Mouse (Mus musculus): ENCODE measurements around the gene Olfr1440. TPM values are rescaled to one million over a fixed set of nuclear protein-coding genes. Genes with fewer than 3 reads are reported as not detected.

Gene Olfr1440
- polyA plus RNA-seq, 1 experiment from 2014 or later: not detected

DNA sequence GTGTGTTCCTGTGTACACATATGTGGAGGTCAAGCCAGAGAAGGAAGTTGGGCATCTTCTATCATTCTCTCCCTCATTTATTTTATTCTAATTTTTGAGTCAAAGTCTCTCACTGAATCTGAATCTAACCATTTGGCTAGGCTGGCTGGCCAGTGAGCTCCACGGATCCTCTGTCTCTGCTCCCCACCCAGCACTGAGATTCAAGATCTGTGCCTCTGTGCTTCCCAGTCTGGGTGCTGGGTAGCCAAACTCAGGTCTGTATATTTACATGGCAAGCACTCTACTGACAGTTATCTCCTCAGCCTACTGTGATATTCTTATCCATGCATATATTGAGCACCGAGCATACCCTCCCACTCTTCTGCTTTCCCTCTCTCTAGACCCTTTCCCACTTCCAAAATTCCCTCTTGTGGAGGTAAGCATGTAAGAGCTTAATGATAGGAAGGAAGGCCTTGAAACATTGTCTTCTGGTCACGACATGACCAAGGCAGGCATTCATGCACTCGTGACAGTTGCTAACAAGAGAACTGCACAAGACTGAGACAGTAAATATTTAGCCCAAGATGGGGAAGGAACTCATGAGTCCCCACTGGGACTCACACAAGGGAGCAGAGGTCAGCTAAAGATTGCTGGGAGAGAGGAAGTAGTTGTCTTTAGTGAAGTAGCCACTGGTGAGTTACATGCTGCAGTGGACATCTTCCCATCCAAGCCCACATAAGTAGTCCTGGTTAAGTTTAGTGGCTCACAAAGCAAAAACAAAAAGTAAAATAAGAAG, 48.9 kb downstream of the Olfr1440 start:
- no peak overlapping the region for H3K9ac ChIP-seq
- 83% methylated on average over 4 of the region's 4 CpGs for WGBS
- no peaks in the 10 kb centered on the region for H3K36me3 ChIP-seq (ENCODE audit: poor library complexity, severe bottlenecking)
- no peaks in the 10 kb centered on the region for H3K27me3 ChIP-seq
- no peaks in the 10 kb centered on the region for H3K9me3 ChIP-seq (replicated peaks)
- no peaks in the 10 kb centered on the region for H3K4me1 ChIP-seq
- H3K4me3 ChIP-seq: no peak overlapping the region
- ATAC-seq: no peak
- H3K4me2 ChIP-seq: no peak overlapping the region
- no peak overlapping the region for H3K27ac ChIP-seq

DNA sequence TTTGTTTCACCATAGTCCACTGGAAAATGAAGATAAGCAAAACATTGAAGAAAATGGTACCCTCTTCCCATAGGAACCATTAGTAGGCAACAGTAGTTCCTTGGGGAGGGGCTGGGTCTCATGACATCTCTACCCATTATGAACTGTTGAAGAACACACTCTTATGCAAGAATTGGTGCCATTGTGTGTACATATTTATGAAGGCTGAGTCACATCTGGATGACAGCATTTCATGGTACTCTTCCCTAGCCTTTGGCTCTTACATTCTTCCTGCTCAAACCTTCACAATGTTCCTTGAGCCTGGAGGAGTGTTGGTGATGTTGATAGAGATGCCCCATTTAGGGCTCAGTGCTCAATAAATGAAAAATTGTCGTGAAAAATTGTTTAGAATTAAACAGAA, 52.5 kb downstream of the Olfr1440 start:
- Histone ChIP-seq H3K4me2 (no peak overlapping the region), H3K9me3 (replicated peaks) (no peaks in the 10 kb centered on the region), H3K27me3 (no peaks in the 10 kb centered on the region), H3K9ac (no peak overlapping the region), H3K4me3 (no peak overlapping the region), H3K36me3 (ENCODE audit: poor library complexity, severe bottlenecking) (no peaks in the 10 kb centered on the region), H3K27ac (no peak overlapping the region), H3K4me1 (no peaks in the 10 kb centered on the region)
- WGBS: 51% methylated on average over 1 of the region's 1 CpGs
- no peak for ATAC-seq

DNA sequence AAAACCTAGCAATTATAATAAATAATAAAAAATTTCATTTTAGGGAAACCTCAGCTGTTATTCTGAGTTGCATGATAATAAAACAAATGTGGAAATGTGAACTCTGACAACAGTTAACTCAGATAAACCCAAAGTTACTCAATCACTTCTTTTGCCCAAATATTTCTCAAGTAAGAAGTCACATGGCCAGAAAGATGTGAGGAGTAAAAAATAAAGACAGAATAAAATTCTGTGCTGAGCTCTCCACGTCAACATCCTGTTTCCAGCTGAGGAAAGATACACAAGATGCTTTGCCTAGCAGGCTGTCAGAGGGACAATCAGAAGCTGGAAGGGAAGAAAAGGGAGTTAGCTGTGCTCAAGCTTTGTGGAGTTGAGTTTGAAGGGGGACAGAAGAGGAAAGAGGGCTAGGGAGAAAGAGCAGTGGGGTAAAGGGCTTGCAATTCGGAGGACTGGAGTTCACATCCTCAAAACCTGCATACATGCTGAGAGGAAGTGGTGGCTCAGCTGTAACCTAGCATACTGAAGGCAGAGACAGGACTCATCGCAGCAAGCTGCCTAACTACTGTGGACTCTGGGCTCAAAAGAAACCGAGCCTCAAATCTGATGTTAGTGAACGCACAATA, 53.1 kb downstream of the Olfr1440 start:
- 72% methylated on average over 5 of the region's 5 CpGs for WGBS
- H3K36me3 ChIP-seq (ENCODE audit: poor library complexity, severe bottlenecking): no peaks in the 10 kb centered on the region
- H3K9ac ChIP-seq: no peak overlapping the region
- H3K4me1 ChIP-seq: no peaks in the 10 kb centered on the region
- no peak overlapping the region for H3K4me3 ChIP-seq
- no peaks in the 10 kb centered on the region for H3K27me3 ChIP-seq
- ATAC-seq: no peak
- no peak overlapping the region for H3K4me2 ChIP-seq
- H3K9me3 ChIP-seq (replicated peaks): no peaks in the 10 kb centered on the region
- H3K27ac ChIP-seq: no peak overlapping the region

- ATAC-seq: no peak
- Histone ChIP-seq H3K27me3 (no peaks in the 10 kb centered on the region), H3K36me3 (ENCODE audit: poor library complexity, severe bottlenecking) (no peaks in the 10 kb centered on the region), H3K4me1 (no peaks in the 10 kb centered on the region), H3K4me3 (no peak overlapping the region), H3K9ac (no peak overlapping the region), H3K9me3 (replicated peaks) (no peaks in the 10 kb centered on the region), H3K27ac (no peak overlapping the region), H3K4me2 (no peak overlapping the region)
- WGBS: 85% methylated on average over 4 of the region's 4 CpGs
Measured at GRCm38 (mm10) chr19:12442560-12442959, 55.5 kb downstream of the Olfr1440 start.

- ATAC-seq: no peak
- H3K27me3 ChIP-seq: no peaks in the 10 kb centered on the region
- no peak overlapping the region for H3K9ac ChIP-seq
- H3K4me3 ChIP-seq: no peak overlapping the region
- H3K4me2 ChIP-seq: no peak overlapping the region
- H3K36me3 ChIP-seq (ENCODE audit: poor library complexity, severe bottlenecking): no peaks in the 10 kb centered on the region
- H3K4me1 ChIP-seq: no peaks in the 10 kb centered on the region
- WGBS: 84% methylated on average over 3 of the region's 3 CpGs
- no peaks in the 10 kb centered on the region for H3K9me3 ChIP-seq (replicated peaks)
- H3K27ac ChIP-seq: no peak overlapping the region
Measured at GRCm38 (mm10) chr19:12445014-12445413, 57.9 kb downstream of the Olfr1440 start.

Other genes with a start within 250 kb of the Olfr1440 start
- not detected in 2 replicates for gene Olfr1555-ps1, start 217.2 kb upstream of the Olfr1440 start, polyA plus RNA-seq (2015; fragmentation: Nextera tagmentation; extraction: Ambion mirVana)
- not detected in 2 replicates for gene Olfr1431, start 186.6 kb upstream of the Olfr1440 start, polyA plus RNA-seq (2015; fragmentation: Nextera tagmentation; extraction: Ambion mirVana)
- not detected in 2 replicates for gene Olfr1432, start 154.7 kb upstream of the Olfr1440 start, polyA plus RNA-seq (2015; fragmentation: Nextera tagmentation; extraction: Ambion mirVana)
- not detected in 2 replicates for gene Olfr262, start 145.6 kb upstream of the Olfr1440 start, polyA plus RNA-seq (2015; fragmentation: Nextera tagmentation; extraction: Ambion mirVana)
- not detected in 2 replicates for gene Olfr235, start 126.2 kb upstream of the Olfr1440 start, polyA plus RNA-seq (2015; fragmentation: Nextera tagmentation; extraction: Ambion mirVana)
- gene Olfr1434, start 107.4 kb upstream of the Olfr1440 start, polyA plus RNA-seq (2015; fragmentation: Nextera tagmentation; extraction: Ambion mirVana): not detected in 2 replicates
- not detected in 2 replicates for gene Olfr1436, start 88.1 kb upstream of the Olfr1440 start, polyA plus RNA-seq (2015; fragmentation: Nextera tagmentation; extraction: Ambion mirVana)
- not detected in 2 replicates for gene Olfr1437, start 62.2 kb upstream of the Olfr1440 start, polyA plus RNA-seq (2015; fragmentation: Nextera tagmentation; extraction: Ambion mirVana)
- not detected in 2 replicates for gene Olfr1438-ps1, start 51.4 kb upstream of the Olfr1440 start, polyA plus RNA-seq (2015; fragmentation: Nextera tagmentation; extraction: Ambion mirVana)
- gene Olfr1441, start 30.2 kb downstream of the Olfr1440 start, polyA plus RNA-seq (2015; fragmentation: Nextera tagmentation; extraction: Ambion mirVana): not detected in 2 replicates
- not detected in 2 replicates for gene Pfpl, start 40.6 kb downstream of the Olfr1440 start, polyA plus RNA-seq (2015; fragmentation: Nextera tagmentation; extraction: Ambion mirVana)
- gene Mpeg1, start 73.5 kb downstream of the Olfr1440 start, polyA plus RNA-seq (2015; fragmentation: Nextera tagmentation; extraction: Ambion mirVana): 0.30 and 0.48 TPM in 2 replicates
- 16.9 and 20.0 TPM in 2 replicates for gene Dtx4, start 114.2 kb downstream of the Olfr1440 start, polyA plus RNA-seq (2015; fragmentation: Nextera tagmentation; extraction: Ambion mirVana)
- 12.4 and 13.4 TPM in 2 replicates for gene Fam111a, start 158.5 kb downstream of the Olfr1440 start, polyA plus RNA-seq (2015; fragmentation: Nextera tagmentation; extraction: Ambion mirVana)
- gene Gm4952, start 212.7 kb downstream of the Olfr1440 start, polyA plus RNA-seq (2015; fragmentation: Nextera tagmentation; extraction: Ambion mirVana): not detected in 2 replicates
- gene Glyat, start 246.0 kb downstream of the Olfr1440 start, polyA plus RNA-seq (2015; fragmentation: Nextera tagmentation; extraction: Ambion mirVana): not detected in 2 replicates

All from forebrain, embryonic 13.5 days (tissue).